Mouse (Mus musculus) hindbrain, embryonic 11.5 days (tissue): ENCODE measurements around the gene Pik3r1. TPM values are rescaled to one million over a fixed set of nuclear protein-coding genes. Genes with fewer than 3 reads are reported as not detected.

Source experiments
- ATAC-seq: fragments of 200-750 bp; cut with Nextera tagmentation; 2 replicates; pipeline ENCODE4 v1.8.0; 2017; ENCODE audit warnings: mild to moderate bottlenecking, moderate TSS enrichment, moderate library complexity; ENCODE audit not compliant: low FRiP score
- DNase-seq: peaks from one replicate; pipeline ENCODE4 v3.0.0-alpha.2; 2015; ENCODE audit warnings: low spot score
- H3K27ac ChIP-seq: fragments of 300-500 bp; sonication (generic); 2 replicates; pipeline ENCODE4 v1.5.1; 2014; ENCODE audit warnings: mild to moderate bottlenecking, low read depth, low read length
- H3K27me3 ChIP-seq: fragments of 300-500 bp; sonication (generic); 2 replicates; pipeline ENCODE4 v1.6.1; 2014; ENCODE audit warnings: mild to moderate bottlenecking, low read length, moderate library complexity, mixed read lengths; ENCODE audit not compliant: control insufficient read depth, insufficient read depth
- H3K36me3 ChIP-seq: fragments of 300-500 bp; sonication (generic); 2 replicates; pipeline ENCODE4 v1.6.1; 2014; ENCODE audit warnings: mild to moderate bottlenecking, low read length, moderate library complexity, mixed read lengths; ENCODE audit not compliant: control insufficient read depth, insufficient read depth
- H3K4me1 ChIP-seq: fragments of 300-500 bp; sonication (generic); replicated peaks from 2 replicates; pipeline ENCODE4 v1.6.1; 2014; ENCODE audit warnings: low read length, mixed read lengths; ENCODE audit not compliant: control insufficient read depth, insufficient read depth
- H3K4me2 ChIP-seq: fragments of 300-500 bp; sonication (generic); replicated peaks from 2 replicates; pipeline ENCODE4 v1.6.1; 2014; ENCODE audit warnings: mild to moderate bottlenecking, low read depth, low read length
- H3K4me3 ChIP-seq: fragments of 300-500 bp; sonication (generic); 2 replicates; pipeline ENCODE4 v1.5.1; 2014; ENCODE audit warnings: low read depth, low read length
- H3K9ac ChIP-seq: fragments of 300-500 bp; sonication (generic); 2 replicates; pipeline ENCODE4 v1.6.1; 2014; ENCODE audit warnings: low read depth, low read length
- H3K9me3 ChIP-seq: fragments of 300-500 bp; sonication (generic); 2 replicates; pipeline ENCODE4 v1.6.1; 2016; ENCODE audit warnings: low read length; ENCODE audit not compliant: control insufficient read depth
- WGBS: fragments of 180-500 bp; shearing (Covaris S2); extraction: QIAGEN DNeasy Blood & Tissue Kit; methylation state at CpG from one replicate; pipeline ENCODE4 v1.1.7; 2014; 5-methylcytosine and 5-hydroxymethylcytosine counted together
- polyA plus RNA-seq: library from polyadenylated mRNA; unstranded; fragments of >200 nt; fragmentation: Nextera tagmentation; extraction: Ambion mirVana; gene quantifications from 2 replicates; pipeline ENCODE4 v1.2.1, GENCODE M21; 2014

Gene Pik3r1
- polyA plus RNA-seq, 1 experiment from 2014 or later = 29.8 TPM

DNA sequence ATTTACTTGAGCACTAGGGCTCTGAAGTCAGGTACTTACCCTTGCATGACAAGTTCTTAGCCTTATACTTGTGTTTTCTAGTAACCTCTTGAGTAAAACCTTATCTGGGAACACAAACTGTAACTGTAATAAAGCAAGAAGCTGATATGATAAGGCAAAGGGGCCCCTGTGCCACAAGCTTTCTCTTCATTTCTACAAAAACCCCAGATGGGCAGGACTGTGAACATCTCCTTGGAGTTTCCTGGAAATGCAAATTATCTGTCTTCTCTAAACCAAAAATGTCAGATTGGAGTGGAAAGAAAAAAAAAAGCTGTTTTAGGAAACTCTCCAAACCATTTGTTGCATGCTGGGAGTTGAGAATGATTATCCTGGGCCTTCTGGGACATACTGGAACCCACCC is 3.1 kb upstream of the Pik3r1 start:
- no peak overlapping the region for H3K4me2 ChIP-seq
- H3K27me3 ChIP-seq = no peaks in the 10 kb centered on the region
- H3K4me3 ChIP-seq = no peak overlapping the region
- H3K9me3 ChIP-seq = no peaks in the 10 kb centered on the region
- H3K27ac ChIP-seq = no peak overlapping the region
- H3K9ac ChIP-seq = no peak overlapping the region
- peaks cover 2% of the 10 kb centered on the region; the same call in 1 of the 2 replicates for H3K4me1 ChIP-seq
- ATAC-seq = no peak
- no peak for DNase-seq
- no peaks in the 10 kb centered on the region for H3K36me3 ChIP-seq

DNA sequence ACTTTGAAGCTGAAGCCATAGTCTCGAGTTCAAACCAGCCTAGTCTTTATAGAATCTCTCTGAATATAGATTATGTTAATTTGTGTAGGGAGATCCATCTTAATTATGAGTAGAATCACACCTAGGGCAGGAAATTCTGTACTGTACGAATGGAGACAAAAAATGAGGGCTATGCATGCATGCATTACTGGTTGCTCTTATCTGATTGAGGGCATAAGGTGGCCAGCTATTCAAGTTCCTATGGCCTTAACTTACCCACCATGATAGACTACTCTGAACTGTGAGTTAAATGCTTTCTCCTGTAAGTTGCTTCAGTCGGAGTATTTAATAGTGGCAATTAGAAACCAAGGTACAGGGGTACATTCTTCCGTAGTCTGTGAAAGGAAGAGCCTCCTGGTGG is 1.9 kb upstream of the Pik3r1 start:
- Histone ChIP-seq H3K9me3 (no peaks in the 10 kb centered on the region), H3K9ac (no peak overlapping the region), H3K27me3 (no peaks in the 10 kb centered on the region), H3K4me1 (peaks cover 5% of the 10 kb centered on the region), H3K27ac (no peak overlapping the region), H3K36me3 (no peaks in the 10 kb centered on the region), H3K4me2 (no peak overlapping the region), H3K4me3 (no peak overlapping the region)
- 96% methylated on average over 4 of the region's 4 CpGs for WGBS
- no peak for ATAC-seq
- no peak for DNase-seq

DNA sequence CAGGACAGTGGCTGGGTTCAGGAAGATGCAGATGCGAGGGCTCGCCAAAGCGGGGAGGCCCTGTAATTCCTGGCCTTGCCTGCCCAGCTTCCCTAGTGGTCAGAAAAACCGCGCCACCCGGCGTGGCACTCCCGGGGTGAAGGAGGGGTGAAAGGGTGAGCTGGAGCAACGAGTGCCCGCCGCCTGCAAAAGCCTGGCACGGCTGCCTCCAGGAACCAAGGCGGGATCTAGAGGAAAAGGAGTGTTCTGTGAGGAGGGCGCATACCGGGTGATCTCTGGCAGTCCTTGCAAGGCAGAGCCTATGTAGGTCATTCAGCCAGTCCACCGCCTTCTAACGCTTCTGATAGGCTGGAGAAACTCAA is 594 bp upstream of the Pik3r1 start:
- DNase-seq (no peak), ATAC-seq (peak; percentile 15)
- Histone ChIP-seq H3K4me3 (peak overlapping the region; percentile 87), H3K36me3 (no peaks in the 10 kb centered on the region), H3K27me3 (no peaks in the 10 kb centered on the region), H3K4me2 (peak overlapping the region; percentile 76), H3K27ac (peak overlapping the region; percentile 94), H3K9ac (peak overlapping the region; percentile 67), H3K9me3 (no peaks in the 10 kb centered on the region), H3K4me1 (peaks cover 5% of the 10 kb centered on the region)
- under 1% methylated on average over 17 of the region's 17 CpGs for WGBS

DNA sequence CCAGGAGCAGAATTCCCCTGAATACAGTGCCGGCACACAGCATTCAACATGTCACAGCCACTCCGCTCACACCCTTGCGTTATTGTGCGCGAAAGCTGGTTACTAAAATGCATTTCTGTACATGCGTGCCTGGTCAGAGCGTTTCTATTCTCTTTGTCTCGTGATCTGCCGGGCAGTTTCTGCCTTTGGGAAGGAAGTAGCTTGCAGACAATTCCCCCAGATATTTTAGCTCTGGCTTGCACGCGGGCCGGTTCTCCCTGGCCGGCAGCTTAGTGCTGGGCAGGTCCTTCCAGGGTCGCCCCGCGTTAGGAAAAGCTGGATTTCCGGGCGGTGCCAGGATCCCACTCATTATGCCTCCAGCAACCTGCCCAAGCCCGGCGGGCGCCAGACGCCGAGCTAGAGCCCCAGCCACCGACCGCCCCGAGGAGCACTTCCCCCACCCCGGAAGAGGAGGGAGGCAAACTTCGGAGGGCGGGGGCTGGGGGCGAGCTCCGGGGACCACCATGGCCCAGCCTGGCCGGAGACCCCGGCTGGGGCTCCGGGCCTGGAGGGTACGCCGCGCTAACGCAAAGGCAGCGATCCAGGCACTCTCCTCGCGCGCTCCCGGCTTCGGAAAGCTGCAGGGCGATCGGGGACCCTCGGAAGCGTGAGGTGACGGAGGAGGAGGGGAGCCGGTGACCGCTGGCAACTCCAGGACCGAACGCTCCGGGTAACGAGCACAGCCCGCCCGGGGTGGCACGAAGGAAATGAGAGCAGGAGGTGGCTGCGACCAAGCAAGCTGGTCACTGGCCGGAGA is 806 bp downstream of the Pik3r1 start:
- no peaks in the 10 kb centered on the region for H3K9me3 ChIP-seq
- H3K27ac ChIP-seq = peak overlapping the region; percentile 94
- peak overlapping the region; percentile 66 for H3K4me2 ChIP-seq
- ATAC-seq = peak; percentile 67
- DNase-seq = peak; percentile 79
- peak overlapping the region; percentile 71 for H3K9ac ChIP-seq
- WGBS = under 1% methylated on average over 59 of the region's 60 CpGs
- H3K36me3 ChIP-seq = no peaks in the 10 kb centered on the region
- H3K4me1 ChIP-seq = peaks cover 5% of the 10 kb centered on the region
- H3K4me3 ChIP-seq = peak overlapping the region; percentile 87
- H3K27me3 ChIP-seq = no peaks in the 10 kb centered on the region

DNA sequence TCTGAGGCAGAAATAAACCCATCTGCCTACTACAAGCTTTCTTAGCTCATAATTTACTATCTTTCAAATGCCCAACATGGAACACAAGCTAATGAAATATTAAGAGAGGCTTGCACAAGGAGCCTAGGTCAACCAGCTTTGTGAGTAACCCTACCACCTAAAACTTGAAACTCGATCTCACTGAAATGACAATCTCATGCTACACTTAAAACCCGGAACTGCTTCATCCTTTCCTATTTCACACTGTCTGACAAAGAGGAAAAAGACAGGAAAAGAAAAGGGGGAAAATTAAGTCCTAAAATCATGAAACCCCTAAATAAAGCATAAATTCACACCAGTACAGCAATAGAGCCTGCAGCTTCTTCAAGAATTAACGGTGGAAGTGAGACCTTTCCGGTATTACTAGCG is 1.4 kb downstream of the Pik3r1 start:
- Histone ChIP-seq H3K4me3 (peak overlapping the region; percentile 87), H3K27me3 (no peaks in the 10 kb centered on the region), H3K4me2 (peak overlapping the region; percentile 66), H3K9me3 (no peaks in the 10 kb centered on the region), H3K36me3 (no peaks in the 10 kb centered on the region), H3K27ac (peak overlapping the region; percentile 94; the same call in 1 of the 2 replicates), H3K4me1 (peaks cover 5% of the 10 kb centered on the region), H3K9ac (peak overlapping the region; percentile 71)
- DNase-seq (peak; percentile 17), ATAC-seq (no peak)
- whole genome bisulfite sequencing = 4% methylated on average over 5 of the region's 5 CpGs

DNA sequence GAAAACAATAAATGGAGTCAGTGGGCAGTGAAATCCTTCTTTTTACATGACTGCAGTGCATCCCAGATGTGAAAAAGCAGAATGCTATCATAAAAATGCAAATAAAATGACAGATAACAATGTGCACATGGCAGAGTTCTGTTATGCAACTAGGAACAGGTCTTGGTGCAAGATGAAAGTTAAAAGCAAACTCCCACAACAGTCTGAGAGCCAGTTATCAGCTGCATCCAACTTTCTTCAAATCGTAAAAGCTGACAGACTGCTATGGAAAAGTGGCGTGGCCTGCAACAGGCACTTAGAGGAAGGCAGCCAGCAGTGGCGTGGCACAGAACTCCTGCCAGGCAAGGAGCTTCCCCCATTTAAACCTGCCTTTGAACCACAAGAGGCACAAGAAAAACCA is 2.0 kb downstream of the Pik3r1 start:
- DNase-seq (no peak), ATAC-seq (no peak)
- Histone ChIP-seq H3K4me2 (peak overlapping the region; percentile 66), H3K9ac (peak overlapping the region; percentile 71; the same call in 1 of the 2 replicates), H3K36me3 (no peaks in the 10 kb centered on the region), H3K9me3 (no peaks in the 10 kb centered on the region), H3K27me3 (no peaks in the 10 kb centered on the region), H3K4me3 (peak overlapping the region; percentile 87), H3K27ac (no peak overlapping the region), H3K4me1 (peaks cover 5% of the 10 kb centered on the region)
- 44% methylated on average over 3 of the region's 3 CpGs for whole genome bisulfite sequencing

DNA sequence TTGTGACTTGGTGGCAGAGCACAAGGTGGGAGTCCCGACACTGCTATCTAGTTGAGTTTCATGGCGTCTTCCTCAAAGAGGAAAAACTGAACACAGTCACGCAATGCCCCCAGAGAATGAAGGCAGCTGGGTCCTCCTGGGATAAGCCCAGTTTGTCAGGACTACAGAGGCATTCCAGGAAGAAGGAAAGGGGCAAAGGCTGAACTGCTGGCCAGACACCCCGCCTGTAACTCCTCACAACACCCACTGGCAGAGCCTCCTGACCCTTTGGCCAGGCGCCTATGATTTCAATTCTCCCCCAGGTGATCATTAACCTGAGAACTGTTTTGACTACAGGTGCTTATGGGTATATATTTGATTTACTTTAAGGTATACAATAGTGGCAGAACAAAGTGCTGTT is 3.9 kb downstream of the Pik3r1 start:
- H3K4me3 ChIP-seq = no peak overlapping the region
- no peak overlapping the region for H3K4me2 ChIP-seq
- ATAC-seq (no peak), DNase-seq (no peak)
- no peak overlapping the region for H3K9ac ChIP-seq
- peaks cover 5% of the 10 kb centered on the region for H3K4me1 ChIP-seq
- no peaks in the 10 kb centered on the region for H3K9me3 ChIP-seq
- H3K27ac ChIP-seq = no peak overlapping the region
- 62% methylated on average over 5 of the region's 5 CpGs for WGBS
- H3K36me3 ChIP-seq = no peaks in the 10 kb centered on the region
- H3K27me3 ChIP-seq = no peaks in the 10 kb centered on the region

DNA sequence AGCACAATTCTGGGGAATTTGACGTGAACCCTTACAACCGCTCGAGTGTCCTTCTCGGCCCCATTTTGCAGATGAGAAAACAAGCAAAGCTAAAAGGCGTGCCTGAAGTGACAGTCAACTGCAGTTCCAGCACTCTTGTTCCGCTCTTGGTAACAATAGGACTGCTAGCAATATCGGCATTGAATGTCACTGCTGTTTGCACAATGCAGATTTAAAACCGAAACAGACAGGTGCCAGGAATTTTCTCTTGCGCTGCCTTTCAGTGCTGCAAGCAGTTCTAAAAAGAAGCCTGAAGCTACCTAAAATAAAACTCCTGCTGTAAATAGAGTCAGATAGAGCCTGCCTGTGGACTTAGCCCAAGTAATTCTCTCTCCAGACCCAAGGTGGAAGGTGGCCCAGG is 4.3 kb downstream of the Pik3r1 start:
- DNase-seq (no peak), ATAC-seq (no peak)
- no peak overlapping the region for H3K4me2 ChIP-seq
- 79% methylated on average over 9 of the region's 9 CpGs for WGBS
- no peak overlapping the region for H3K9ac ChIP-seq
- no peaks in the 10 kb centered on the region for H3K9me3 ChIP-seq
- H3K4me3 ChIP-seq = no peak overlapping the region
- no peaks in the 10 kb centered on the region for H3K36me3 ChIP-seq
- H3K27me3 ChIP-seq = no peaks in the 10 kb centered on the region
- H3K4me1 ChIP-seq = peaks cover 5% of the 10 kb centered on the region
- H3K27ac ChIP-seq = no peak overlapping the region

DNA sequence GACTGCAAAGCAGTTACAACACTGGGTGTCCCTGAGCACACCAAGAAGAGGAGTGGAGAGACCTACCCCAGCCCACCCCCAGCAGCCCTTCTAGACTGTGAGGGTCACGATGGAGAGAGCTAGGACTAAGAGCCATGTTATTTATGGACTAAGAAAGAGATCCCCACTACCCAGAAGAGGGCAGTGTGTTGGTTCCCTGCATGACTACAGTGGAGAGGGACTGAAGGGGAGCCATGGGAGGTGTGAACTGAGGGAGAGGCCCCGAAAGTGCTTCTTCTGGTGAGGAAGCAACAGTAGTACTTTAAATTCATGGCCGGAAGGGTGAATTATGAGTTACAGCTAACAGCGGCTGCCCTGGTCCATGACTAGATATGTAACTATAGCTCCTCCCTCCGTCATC is 4.9 kb downstream of the Pik3r1 start:
- 83% methylated on average over 5 of the region's 5 CpGs for WGBS
- no peaks in the 10 kb centered on the region for H3K36me3 ChIP-seq
- ATAC-seq = no peak
- no peak overlapping the region for H3K4me3 ChIP-seq
- peaks cover 5% of the 10 kb centered on the region for H3K4me1 ChIP-seq
- no peak overlapping the region for H3K27ac ChIP-seq
- no peaks in the 10 kb centered on the region for H3K27me3 ChIP-seq
- H3K9me3 ChIP-seq = no peaks in the 10 kb centered on the region
- H3K4me2 ChIP-seq = no peak overlapping the region
- H3K9ac ChIP-seq = no peak overlapping the region
- no peak for DNase-seq
